Comparison of ENCODE assay signal across 9 mouse cellular contexts in the genomic region with DNA sequence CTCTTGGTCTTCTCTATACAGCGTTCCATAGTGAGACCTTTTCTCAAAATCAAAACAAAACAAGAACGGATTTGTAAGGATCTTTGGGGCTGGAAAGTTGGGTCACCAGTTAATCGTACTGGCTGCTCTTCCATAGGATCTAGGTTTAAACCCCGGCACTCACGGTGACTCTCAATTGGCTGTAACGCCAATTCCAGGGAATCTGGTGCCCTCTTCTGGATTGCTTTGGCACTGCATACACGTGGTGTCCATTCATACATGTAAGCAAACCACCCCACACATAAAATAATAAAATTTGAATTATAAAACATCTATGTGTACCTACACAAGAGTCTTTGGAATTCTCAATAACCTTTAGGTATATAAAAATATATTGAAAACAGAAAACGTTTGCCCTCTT.
DNase-seq lines count a peak whose midpoint lies in the region; TF ChIP-seq lines count a peak whose summit lies in the region.
"Had no signal": no experiment of that assay in that cellular context is flagged by ENCODE, and none has a peak within 500 bp of the region (broad histone marks: within the 10 kb centered on the region; RNA-seq: fewer than 3 reads in every experiment).

No protein-coding gene starts in this region.

- intact Hi-C loops in gastrocnemius, postnatal 14 days (cut with DNase I; ENCODE audit: low total_unique reads) = loop anchor here (5.0 kb wide), 1 partner anchor 204 kb away; no protein-coding TSS in a partner anchor
- intact Hi-C loops in left cerebral cortex, postnatal 10 days (cut with DNase I) = loop anchor here (10.0 kb wide), 1 partner anchor 197 kb away; no protein-coding TSS in a partner anchor

- H3K27ac ChIP-seq in thymus, adult 2 months (ENCODE audit: control insufficient read depth, insufficient read depth, low read length) = no peak overlapping the region
- H3K27ac ChIP-seq in embryonic fibroblast, embryonic 13.5 days (ENCODE audit: insufficient read depth, low read length) = no peak overlapping the region
- H3K27ac ChIP-seq: liver, embryonic 15.5 days had no signal

- DNase-seq in gastrocnemius, adult 18-20 months (ENCODE audit: low spot score) = peak; percentile 24
- no peak for DNase-seq in gastrocnemius, postnatal 14 days
- DNase-seq in thymus, adult 2 months = peak; percentile 35
- no peak for DNase-seq in thymus, adult 18-20 months
- DNase-seq in lung, postnatal 36 days = peak; percentile 58
- no peak for DNase-seq in urinary bladder, postnatal 10 days (ENCODE audit: low spot score)
- no peak for DNase-seq in left cerebral cortex, postnatal 10 days (ENCODE audit: extremely low spot score in 1 of 2, low spot score in 2 of 2)

- no peaks in the 10 kb centered on the region for H3K27me3 ChIP-seq in thymus, adult 2 months (ENCODE audit: control insufficient read depth, insufficient read depth, low read length)
- H3K27me3 ChIP-seq: liver, embryonic 15.5 days had no signal

- no peaks in the 10 kb centered on the region for H3K36me3 ChIP-seq in thymus, adult 2 months (ENCODE audit: control insufficient read depth, insufficient read depth, low read length)
- H3K36me3 ChIP-seq: liver, embryonic 15.5 days had no signal

- TF ChIP-seq CTCF in thymus, adult 2 months (IDR thresholded peaks at IDR 0.05; ENCODE audit: borderline replicate concordance, control insufficient read depth, extremely low read depth, insufficient read depth, low read length, poor library complexity) = no peak
- TF ChIP-seq CTCF in embryonic fibroblast, embryonic 13.5 days (IDR thresholded peaks at IDR 0.05; ENCODE audit: borderline replicate concordance, insufficient read depth, low read length) = 0 out of 2 replicates have a peak, but pooled peaks have one; percentile 16

- no peak overlapping the region for H3K4me3 ChIP-seq in thymus, adult 2 months (ENCODE audit: control insufficient read depth, insufficient read depth, low read length)
- no peak overlapping the region for H3K4me3 ChIP-seq in embryonic fibroblast, embryonic 13.5 days (ENCODE audit: insufficient read depth, low read length)
- H3K4me3 ChIP-seq: liver, embryonic 15.5 days had no signal

- 54% methylated on average over 8 of the region's 8 CpGs for WGBS in thymus, adult 2 months

- no peak for TF ChIP-seq POLR2A in thymus, adult 2 months (IDR thresholded peaks at IDR 0.05; ENCODE audit: control insufficient read depth, extremely low read depth, insufficient read depth, low read length, poor library complexity)
- no peak for TF ChIP-seq POLR2A in embryonic fibroblast, embryonic 13.5 days (IDR thresholded peaks at IDR 0.05; ENCODE audit: low read depth, low read length)

- H3K4me1 ChIP-seq in thymus, adult 2 months (replicated peaks; ENCODE audit: control insufficient read depth, insufficient read depth, low read length) = peaks cover 12% of the 10 kb centered on the region
- no peaks in the 10 kb centered on the region; the same call in 1 of the 2 replicates for H3K4me1 ChIP-seq in embryonic fibroblast, embryonic 13.5 days (ENCODE audit: control insufficient read depth, insufficient read depth, low read length)

Comparison
In these comparisons a context has a peak if more than half of its experiments do, and no peak if none do; other contexts are left out.
1. DNase-seq: peak in gastrocnemius, adult 18-20 months (single experiment), thymus, adult 2 months (single experiment) and lung, postnatal 36 days (single experiment); none in gastrocnemius, postnatal 14 days (single experiment), thymus, adult 18-20 months (0 of 2), urinary bladder, postnatal 10 days (single experiment) and left cerebral cortex, postnatal 10 days (0 of 2).